8 mouse cellular contexts compared by ENCODE assay signal in the genomic region with DNA sequence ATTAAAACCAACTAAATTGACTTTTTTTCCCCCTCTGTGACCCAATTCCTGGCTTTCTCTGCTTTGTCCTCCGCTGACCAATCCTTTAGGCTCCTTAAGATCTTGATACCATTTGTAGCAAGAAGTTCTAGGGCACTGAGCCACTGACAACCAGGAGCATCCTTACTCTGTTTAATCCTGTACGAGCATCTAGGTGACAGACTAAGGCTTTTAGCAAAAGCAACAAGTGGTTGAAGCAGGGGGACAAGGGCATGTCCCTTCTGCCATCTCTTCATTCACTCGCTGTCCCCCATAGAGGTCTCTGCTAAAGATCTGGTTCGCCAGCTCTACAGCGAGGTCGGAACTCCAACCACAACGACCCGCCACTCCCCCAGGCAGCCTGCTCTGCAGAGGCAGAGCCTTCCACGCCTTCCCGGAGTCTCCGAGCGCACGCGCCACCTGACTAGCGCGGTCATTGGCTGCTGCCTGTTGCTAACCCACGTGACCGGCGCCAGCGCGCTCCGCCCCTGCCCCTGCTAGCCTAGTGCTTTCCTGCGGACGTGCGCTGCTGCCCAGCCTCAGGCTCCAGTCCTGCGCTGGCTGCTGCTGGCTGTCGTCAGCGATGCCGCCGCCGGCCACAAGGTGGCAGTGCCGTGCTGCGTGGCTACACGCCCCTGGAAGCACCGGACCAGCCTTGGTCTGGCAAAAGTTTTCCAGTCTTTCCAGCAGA.
DNase-seq lines count a peak whose midpoint lies in the region; ATAC-seq and TF ChIP-seq lines count a peak whose summit lies in the region.

No protein-coding gene starts in this region.

- peak; percentile 33; the same call in 1 of the 2 replicates for TF ChIP-seq CTCF in bone marrow macrophage, adult 2 months (IDR thresholded peaks at IDR 0.05; ENCODE audit: low read depth, low read length)
- peak; percentile 96 for TF ChIP-seq CTCF in embryonic fibroblast, embryonic 13.5 days (IDR thresholded peaks at IDR 0.05; ENCODE audit: borderline replicate concordance, insufficient read depth, low read length)

- H3K36me3 ChIP-seq in heart, embryonic 10.5 days = no peaks in the 10 kb centered on the region
- no peaks in the 10 kb centered on the region for H3K36me3 ChIP-seq in kidney, embryonic 15.5 days

- peak; percentile 96 for ATAC-seq in kidney, embryonic 15.5 days (replicated peaks; ENCODE audit: low FRiP score)
- peak; percentile 96 for ATAC-seq in monocyte, adult 5-6 weeks (replicated peaks; ENCODE audit: insufficient number of reproducible peaks, low FRiP score, low TSS enrichment, poor library complexity, severe bottlenecking)

- peak overlapping the region; percentile 31; the same call in 1 of the 2 replicates for H3K9ac ChIP-seq in kidney, embryonic 15.5 days

- TF ChIP-seq POLR2A in bone marrow macrophage, adult 2 months (IDR thresholded peaks at IDR 0.05; ENCODE audit: borderline replicate concordance, low read depth, low read length) = no peak
- peak; percentile 90 for TF ChIP-seq POLR2A in embryonic fibroblast, embryonic 13.5 days (IDR thresholded peaks at IDR 0.05; ENCODE audit: low read depth, low read length)

- H3K4me3 ChIP-seq in bone marrow macrophage, adult 2 months (ENCODE audit: insufficient read depth, low read length) = peak overlapping the region; percentile 44
- H3K4me3 ChIP-seq in embryonic fibroblast, embryonic 13.5 days (ENCODE audit: insufficient read depth, low read length) = 0 out of 2 replicates have a peak overlapping the region, but pooled peaks have one; percentile 7
- peak overlapping the region; percentile 51 for H3K4me3 ChIP-seq in heart, embryonic 10.5 days
- peak overlapping the region; percentile 33 for H3K4me3 ChIP-seq in kidney, embryonic 15.5 days (replicated peaks)

- H3K27ac ChIP-seq in bone marrow macrophage, adult 2 months (ENCODE audit: insufficient read depth, low read depth, low read length) = no peak overlapping the region; the same call in 1 of the 2 replicates
- H3K27ac ChIP-seq in embryonic fibroblast, embryonic 13.5 days (ENCODE audit: insufficient read depth, low read length) = no peak overlapping the region
- H3K27ac ChIP-seq in heart, embryonic 10.5 days = peak overlapping the region; percentile 90
- H3K27ac ChIP-seq in kidney, embryonic 15.5 days = peak overlapping the region; percentile 89

- H3K9me3 ChIP-seq in heart, embryonic 10.5 days = no peaks in the 10 kb centered on the region
- no peaks in the 10 kb centered on the region for H3K9me3 ChIP-seq in kidney, embryonic 15.5 days (replicated peaks)

- DNase-seq in A20 (ENCODE audit: low read depth, low spot score) (peak; percentile 99), liver (peak; percentile 94)
- DNase-seq in heart, embryonic 10.5 days (ENCODE audit: low spot score) = peak; percentile 100
- DNase-seq in spleen, postnatal 4 days (ENCODE audit: low spot score in 2 of 2) = peak; percentile 93 to 98

- WGBS in heart, embryonic 10.5 days = under 1% methylated on average over 35 of the region's 35 CpGs
- WGBS in kidney, embryonic 15.5 days = 2% methylated on average over 35 of the region's 35 CpGs

- peaks cover 6% of the 10 kb centered on the region for H3K4me1 ChIP-seq in bone marrow macrophage, adult 2 months (ENCODE audit: control insufficient read depth, insufficient read depth, low read length)
- H3K4me1 ChIP-seq in embryonic fibroblast, embryonic 13.5 days (ENCODE audit: control insufficient read depth, insufficient read depth, low read length) = no peaks in the 10 kb centered on the region; the same call in 1 of the 2 replicates
- H3K4me1 ChIP-seq in heart, embryonic 10.5 days = peaks cover 24% of the 10 kb centered on the region
- H3K4me1 ChIP-seq in kidney, embryonic 15.5 days = peaks cover 55% of the 10 kb centered on the region

- peak overlapping the region; percentile 64 for H3K4me2 ChIP-seq in kidney, embryonic 15.5 days

- H3K27me3 ChIP-seq in heart, embryonic 10.5 days (ENCODE audit: insufficient read depth, poor library complexity, severe bottlenecking) = peaks cover 4% of the 10 kb centered on the region; the same call in 1 of the 2 replicates
- H3K27me3 ChIP-seq in kidney, embryonic 15.5 days = no peaks in the 10 kb centered on the region

Comparison
In these comparisons a context has a peak if more than half of its experiments do, and no peak if none do; other contexts are left out.
1. H3K27ac ChIP-seq: peak in heart, embryonic 10.5 days (single experiment) and kidney, embryonic 15.5 days (single experiment); none in bone marrow macrophage, adult 2 months (single experiment) and embryonic fibroblast, embryonic 13.5 days (single experiment).
2. Peak in every context shown above with its lines, with median percentiles within 50 percentile points of each other: DNase-seq and H3K4me3 ChIP-seq.